In genomic region chr14:121825521-121826445, GRCm38 (mm10) we compare ENCODE assay signal across 8 mouse cellular contexts. TPM values are rescaled to one million over a fixed set of nuclear protein-coding genes. Genes with fewer than 3 reads are reported as not detected.
A peak's percentile ranks its signal among the peaks of the same experiment; 100 is the strongest.
DNase-seq lines count a peak whose midpoint lies in the region; ATAC-seq and TF ChIP-seq lines count a peak whose summit lies in the region.

No protein-coding gene starts in this region.

- peaks cover 15% of the 10 kb centered on the region; the same call in 1 of the 2 replicates for H3K4me1 ChIP-seq in brown adipose tissue, adult 24 weeks (ENCODE audit: control insufficient read depth, insufficient read depth, insufficient read length, low read length)
- peaks cover 7% of the 10 kb centered on the region for H3K4me1 ChIP-seq in heart, embryonic 16.5 days (ENCODE audit: control insufficient read depth, insufficient read depth, low read length)
- H3K4me1 ChIP-seq in lung, postnatal 0 days (ENCODE audit: insufficient read depth, low read depth, low read length), result peaks cover 3% of the 10 kb centered on the region; the same call in 1 of the 2 replicates

- H3K36me3 ChIP-seq in heart, embryonic 16.5 days (ENCODE audit: control insufficient read depth, insufficient read depth), result no peaks in the 10 kb centered on the region
- H3K36me3 ChIP-seq in lung, postnatal 0 days (ENCODE audit: insufficient read depth, low read length), result no peaks in the 10 kb centered on the region

- TF ChIP-seq EP300 in lung, postnatal 0 days (IDR thresholded peaks at IDR 0.05), result peak; percentile 63

- no peak for TF ChIP-seq CTCF in lung, postnatal 0 days (IDR thresholded peaks at IDR 0.05)

- no peaks in the 10 kb centered on the region for H3K27me3 ChIP-seq in heart, embryonic 16.5 days (ENCODE audit: control insufficient read depth, insufficient read depth, low read length)
- H3K27me3 ChIP-seq in lung, postnatal 0 days (replicated peaks; ENCODE audit: insufficient read depth, low read length), result no peaks in the 10 kb centered on the region

- DNase-seq in layer of hippocampus, adult 11-12 months (ENCODE audit: low spot score), result peak; percentile 35
- DNase-seq in layer of hippocampus, postnatal 25 days (ENCODE audit: extremely low spot score in 1 of 2, low spot score in 1 of 2), result no peak
- peak; percentile 82 for DNase-seq in lung, postnatal 0 days (ENCODE audit: low spot score)
- DNase-seq in spleen, postnatal 36 days (ENCODE audit: low spot score in 2 of 2), result no peak
- DNase-seq in ovary, postnatal 14 days (ENCODE audit: low spot score), result no peak
- no peak for DNase-seq in spleen, postnatal 10 days (ENCODE audit: low spot score in 2 of 2)

- no peak overlapping the region for H3K4me2 ChIP-seq in heart, embryonic 16.5 days (ENCODE audit: low read depth, low read length)
- peak overlapping the region; percentile 17; the same call in 1 of the 2 replicates for H3K4me2 ChIP-seq in lung, postnatal 0 days (replicated peaks; ENCODE audit: low read depth, low read length)

- H3K9ac ChIP-seq in heart, embryonic 16.5 days (ENCODE audit: low read length), result no peak overlapping the region
- no peak overlapping the region for H3K9ac ChIP-seq in lung, postnatal 0 days (replicated peaks; ENCODE audit: low read depth)

- WGBS in heart, embryonic 16.5 days, result 57% methylated on average over 10 of the region's 10 CpGs
- WGBS in lung, postnatal 0 days, result 42% methylated on average over 10 of the region's 10 CpGs

- no peak for ATAC-seq in heart, embryonic 16.5 days (replicated peaks; ENCODE audit: extremely low read depth, insufficient read depth, low FRiP score)
- peak; percentile 67 for ATAC-seq in lung, postnatal 0 days

- no peak overlapping the region for H3K4me3 ChIP-seq in brown adipose tissue, adult 24 weeks (ENCODE audit: insufficient read depth, low read depth, low read length)
- no peak overlapping the region for H3K4me3 ChIP-seq in heart, embryonic 16.5 days (ENCODE audit: low read length)
- H3K4me3 ChIP-seq in lung, postnatal 0 days (ENCODE audit: low read depth, low read length), result no peak overlapping the region

- H3K9me3 ChIP-seq in heart, embryonic 16.5 days (replicated peaks; ENCODE audit: control insufficient read depth, low read length), result no peaks in the 10 kb centered on the region
- no peaks in the 10 kb centered on the region for H3K9me3 ChIP-seq in lung, postnatal 0 days (ENCODE audit: low read length)

- peak overlapping the region; percentile 80 for H3K27ac ChIP-seq in brown adipose tissue, adult 24 weeks (replicated peaks; ENCODE audit: low read depth, low read length)
- peak overlapping the region; percentile 44 for H3K27ac ChIP-seq in heart, embryonic 16.5 days (ENCODE audit: low read length)
- H3K27ac ChIP-seq in lung, postnatal 0 days (ENCODE audit: low read length), result peak overlapping the region; percentile 81

RNA-seq across cellular contexts. Expression of gene Dock9, which starts 28.1 kb away (rescaled TPM):
- 100 to 1,000 TPM; 195 to 220 TPM for total RNA-seq in layer of hippocampus, postnatal 25 days (2021)
- polyA plus RNA-seq in brown adipose tissue, adult 24 weeks (2012; ENCODE audit: insufficient read depth, insufficient read length, missing spikeins), result 9.4 and 15.4 TPM in 2 replicates
- 5.1 and 6.0 TPM in 2 replicates for polyA plus RNA-seq in heart, embryonic 16.5 days (2015; fragmentation: Nextera tagmentation; extraction: Ambion mirVana)
- 19.8 and 22.4 TPM in 2 replicates for polyA plus RNA-seq in lung, postnatal 0 days (2015; fragmentation: Nextera tagmentation; extraction: Ambion mirVana)

RNA-seq across cellular contexts. Expression of gene Ubac2, which starts 52.6 kb away (rescaled TPM):
- total RNA-seq in layer of hippocampus, postnatal 25 days (2021), result 10 to 100 TPM; 48.3 to 52.4 TPM
- polyA plus RNA-seq in brown adipose tissue, adult 24 weeks (2012; ENCODE audit: insufficient read depth, insufficient read length, missing spikeins), result 19.1 and 21.3 TPM in 2 replicates
- 48.3 and 53.8 TPM in 2 replicates for polyA plus RNA-seq in heart, embryonic 16.5 days (2015; fragmentation: Nextera tagmentation; extraction: Ambion mirVana)
- polyA plus RNA-seq in lung, postnatal 0 days (2015; fragmentation: Nextera tagmentation; extraction: Ambion mirVana), result 38.5 and 43.2 TPM in 2 replicates

Comparison
In these comparisons a context has a peak if more than half of its experiments do, and no peak if none do; other contexts are left out.
1. DNase-seq: peak in layer of hippocampus, adult 11-12 months (single experiment) and lung, postnatal 0 days (single experiment); none in layer of hippocampus, postnatal 25 days (0 of 2), spleen, postnatal 36 days (0 of 2), ovary, postnatal 14 days (single experiment) and spleen, postnatal 10 days (0 of 2).
2. Peak in every context shown above with its lines, with median percentiles within 50 percentile points of each other: H3K27ac ChIP-seq.